Mouse (Mus musculus) ES-E14 (cell line): ENCODE measurements around the gene Hmces.

ENCODE experiments used
- CHD2 ChIP-seq: IDR thresholded peaks from 2 replicates; pipeline ENCODE4 v1.6.1; 2014; ENCODE audit warnings: mild to moderate bottlenecking, low read depth, low read length, inconsistent platforms
- HCFC1 ChIP-seq: IDR thresholded peaks from 2 replicates; pipeline ENCODE4 v1.6.1; 2012; ENCODE audit warnings: low read length, inconsistent platforms, borderline replicate concordance; ENCODE audit not compliant: insufficient read depth
- ZC3H11A ChIP-seq: IDR thresholded peaks from 2 replicates; pipeline ENCODE4 v1.6.1; 2012; ENCODE audit warnings: low read depth, mild to moderate bottlenecking, inconsistent platforms, low read length, borderline replicate concordance

GRCm38 (mm10) chr6:87938941-87939340 lies 25.2 kb downstream of the Hmces start:
- TF ChIP-seq HCFC1, result no peak
- no peak for TF ChIP-seq CHD2
- TF ChIP-seq ZC3H11A, result no peak
